Mouse (Mus musculus) kidney, postnatal 4 days (tissue): ENCODE measurements around the gene Apbb1.

Experiments used
- DNase-seq, 2 experiments: peaks; one replicate each; pipeline ENCODE4 v3.0.0; 2021; ENCODE audit warnings: mixed read lengths in 2 of 2

Gene Apbb1

GRCm38 (mm10) chr7:105581094-105581703 lies at the start of gene Apbb1:
Apbb1 (minus strand) TSS chr7:105581653.
- peak; percentile 82 to 88 for DNase-seq

GRCm38 (mm10) chr7:105628633-105629032 lies 47.2 kb upstream of the Apbb1 start:
- DNase-seq: peak; percentile 68 to 77

- DNase-seq: peak in 1 of 2 experiments; percentile 39
Measured at GRCm38 (mm10) chr7:105625397-105625796, 43.9 kb upstream of the Apbb1 start.

GRCm38 (mm10) chr7:105621646-105622292 lies 40.3 kb upstream of the Apbb1 start:
- DNase-seq: no peak

- DNase-seq: peak in 1 of 2 experiments; percentile 30
Measured at GRCm38 (mm10) chr7:105621053-105621452, 39.6 kb upstream of the Apbb1 start.

GRCm38 (mm10) chr7:105619701-105620100 lies 38.2 kb upstream of the Apbb1 start:
- no peak for DNase-seq

- no peak for DNase-seq
Measured at GRCm38 (mm10) chr7:105617810-105618209, 36.4 kb upstream of the Apbb1 start.

- no peak for DNase-seq
Measured at GRCm38 (mm10) chr7:105616561-105616960, 35.1 kb upstream of the Apbb1 start.

GRCm38 (mm10) chr7:105615720-105616119 lies 34.3 kb upstream of the Apbb1 start:
- DNase-seq: no peak

- peak in 1 of 2 experiments; percentile 22 for DNase-seq
Measured at GRCm38 (mm10) chr7:105614400-105614799, 32.9 kb upstream of the Apbb1 start.

- DNase-seq: no peak
Measured at GRCm38 (mm10) chr7:105611767-105612166, 30.3 kb upstream of the Apbb1 start.

GRCm38 (mm10) chr7:105608467-105608866 lies 27.0 kb upstream of the Apbb1 start:
- DNase-seq: no peak

GRCm38 (mm10) chr7:105602860-105603623 lies 21.6 kb upstream of the Apbb1 start:
- peak; percentile 89 to 91 for DNase-seq

GRCm38 (mm10) chr7:105590097-105590496 lies 8.6 kb upstream of the Apbb1 start:
- no peak for DNase-seq

- DNase-seq: no peak
Measured at GRCm38 (mm10) chr7:105588325-105588912, 7.0 kb upstream of the Apbb1 start.

GRCm38 (mm10) chr7:105581959-105582358 lies 506 bp upstream of the Apbb1 start:
- no peak for DNase-seq

- peak; percentile 25 to 49 for DNase-seq
Measured at GRCm38 (mm10) chr7:105580627-105581089, 795 bp downstream of the Apbb1 start.

GRCm38 (mm10) chr7:105578481-105578880 lies 3.0 kb downstream of the Apbb1 start:
- no peak for DNase-seq

GRCm38 (mm10) chr7:105577377-105577871 lies 4.0 kb downstream of the Apbb1 start:
- DNase-seq: no peak

- no peak for DNase-seq
Measured at GRCm38 (mm10) chr7:105576166-105576748, 5.2 kb downstream of the Apbb1 start.

GRCm38 (mm10) chr7:105574537-105574936 lies 6.9 kb downstream of the Apbb1 start:
- no peak for DNase-seq

GRCm38 (mm10) chr7:105572949-105573348 lies 8.5 kb downstream of the Apbb1 start:
- DNase-seq: no peak

GRCm38 (mm10) chr7:105570756-105571155 lies 10.7 kb downstream of the Apbb1 start:
- no peak for DNase-seq
